Mouse (Mus musculus): ENCODE results near the gene Atp2a1.

Atp2a1 gene

GRCm38 (mm10) chr7:126472713-126473112, 9.8 kb upstream of the Atp2a1 start:
- DNase-seq (ENCODE audit: low spot score in 2 of 2): no peak

DNA sequence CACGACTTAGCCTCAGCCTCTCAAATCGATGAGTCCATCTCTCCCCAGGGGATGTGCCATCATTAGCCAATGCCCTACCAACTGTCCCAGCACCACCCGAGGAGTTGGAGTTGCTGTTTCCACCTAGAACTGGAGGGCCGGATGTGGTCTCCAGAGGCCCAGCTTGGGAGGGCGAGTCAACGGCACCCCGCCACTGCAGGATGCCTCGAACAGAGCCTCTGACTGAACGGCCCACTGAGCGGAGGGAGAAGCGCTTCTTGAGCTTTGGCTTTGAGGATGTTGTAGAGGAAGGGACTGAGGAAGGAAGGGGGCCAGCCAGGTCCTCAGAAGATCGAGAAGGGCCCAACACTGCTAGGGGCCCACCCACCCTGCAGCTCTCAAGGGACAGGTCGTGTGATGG, 9.4 kb upstream of the Atp2a1 start:
- no peak for DNase-seq (ENCODE audit: low spot score in 2 of 2)

GRCm38 (mm10) chr7:126471853-126472252, 8.9 kb upstream of the Atp2a1 start:
- no peak for DNase-seq (ENCODE audit: low spot score in 2 of 2)

DNA sequence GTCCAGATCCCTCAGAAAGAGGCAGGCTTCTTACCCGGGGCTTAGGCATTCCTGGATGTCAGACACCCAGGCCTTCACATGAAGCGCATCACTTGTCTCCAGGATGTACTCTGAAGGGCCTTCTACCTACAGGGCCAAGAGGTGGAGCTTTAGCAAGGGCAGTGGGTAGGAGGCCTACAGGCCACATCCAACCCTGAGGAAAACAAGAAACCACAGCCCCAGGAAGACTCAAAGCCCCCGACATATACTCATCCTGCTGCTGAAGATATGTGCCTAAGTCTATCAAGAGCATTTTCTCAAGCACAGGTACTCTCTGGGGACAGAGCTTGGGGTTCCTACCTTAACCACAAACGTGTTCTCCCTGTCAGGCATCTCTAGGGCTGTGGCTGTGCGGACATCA, 8.5 kb upstream of the Atp2a1 start:
- no peak for DNase-seq (ENCODE audit: low spot score in 2 of 2)

- DNase-seq (ENCODE audit: low spot score in 2 of 2): no peak
Measured at GRCm38 (mm10) chr7:126470077-126470476, 7.2 kb upstream of the Atp2a1 start.

DNA sequence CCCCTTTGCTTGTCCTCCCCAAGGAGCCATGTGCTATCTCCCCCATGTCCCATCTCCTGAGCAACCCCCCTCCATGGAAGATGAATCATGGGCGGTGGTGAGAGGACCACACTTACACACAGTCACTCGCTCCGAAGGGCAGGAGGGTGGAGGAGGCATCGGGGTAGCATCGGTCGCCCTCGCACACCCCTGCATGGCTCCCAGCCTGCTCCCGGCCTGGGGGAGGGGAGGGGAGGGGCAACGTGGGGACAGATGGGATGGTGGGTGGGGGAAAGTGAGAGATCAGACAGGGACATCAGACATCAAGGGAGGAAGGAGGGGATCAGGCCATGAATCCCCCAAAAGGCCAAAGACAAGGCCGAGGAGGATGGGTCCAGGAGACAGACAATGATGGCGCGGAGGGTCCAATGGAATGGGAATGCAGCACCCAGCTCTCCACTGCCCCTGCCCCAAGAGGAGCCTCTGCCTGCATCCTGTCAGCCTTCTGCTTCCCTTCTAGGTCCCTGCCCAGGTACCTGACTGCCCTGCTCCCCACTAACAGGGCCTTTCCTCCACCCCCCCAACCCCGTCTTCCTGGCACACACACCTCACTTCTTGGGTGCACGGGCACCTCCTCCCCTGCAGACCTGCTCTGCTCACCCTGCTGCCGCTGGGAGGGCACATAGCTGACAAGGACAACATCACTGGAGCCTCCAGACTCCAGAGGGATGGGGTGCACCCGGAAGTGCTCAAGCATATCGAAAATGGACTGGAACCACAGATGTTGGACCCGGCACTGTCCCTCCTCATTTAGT, 5.1 kb upstream of the Atp2a1 start:
- no peak for DNase-seq (ENCODE audit: low spot score in 2 of 2)

GRCm38 (mm10) chr7:126467271-126467670, 4.4 kb upstream of the Atp2a1 start:
- no peak for DNase-seq (ENCODE audit: low spot score in 2 of 2)

DNA sequence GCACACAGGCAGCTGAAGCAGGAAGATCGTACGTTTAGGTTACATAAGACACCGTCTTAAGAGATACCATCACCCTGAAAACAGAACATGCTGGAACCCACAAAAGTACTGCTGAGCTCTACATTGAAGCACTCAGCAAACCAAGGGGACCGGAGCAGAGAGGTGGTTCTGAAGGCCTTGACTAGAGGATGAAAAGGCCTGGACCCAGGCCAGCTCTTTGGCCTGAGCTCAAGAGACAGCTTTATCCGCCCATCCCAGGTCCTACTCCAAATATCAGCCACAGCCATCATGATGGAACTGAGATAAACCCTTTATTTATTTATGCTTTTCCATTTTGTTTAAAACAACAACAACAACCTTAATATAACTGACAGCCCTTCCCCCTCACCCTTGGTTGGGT, 3.8 kb upstream of the Atp2a1 start:
- DNase-seq (ENCODE audit: low spot score in 2 of 2): no peak

DNA sequence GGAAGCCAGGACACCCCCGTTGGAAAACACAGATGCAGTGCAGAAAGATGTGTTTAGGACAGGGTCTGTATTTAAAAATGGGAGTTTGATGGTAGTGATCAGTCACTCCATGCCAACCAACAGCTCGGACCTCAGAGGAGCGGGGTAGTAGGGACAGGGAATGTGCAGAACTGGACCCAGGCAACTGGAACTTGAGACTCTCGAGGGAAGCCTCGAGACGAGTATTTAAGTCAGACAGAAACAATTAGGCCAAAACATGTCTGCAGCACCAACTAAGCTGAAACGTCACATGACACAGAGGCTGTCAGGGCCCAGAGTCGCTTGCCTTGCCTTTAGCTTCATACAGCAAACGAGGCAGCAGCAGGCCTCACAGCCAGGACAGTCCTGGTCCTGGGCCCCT, 3.2 kb upstream of the Atp2a1 start:
- DNase-seq (ENCODE audit: low spot score in 2 of 2): no peak

DNA sequence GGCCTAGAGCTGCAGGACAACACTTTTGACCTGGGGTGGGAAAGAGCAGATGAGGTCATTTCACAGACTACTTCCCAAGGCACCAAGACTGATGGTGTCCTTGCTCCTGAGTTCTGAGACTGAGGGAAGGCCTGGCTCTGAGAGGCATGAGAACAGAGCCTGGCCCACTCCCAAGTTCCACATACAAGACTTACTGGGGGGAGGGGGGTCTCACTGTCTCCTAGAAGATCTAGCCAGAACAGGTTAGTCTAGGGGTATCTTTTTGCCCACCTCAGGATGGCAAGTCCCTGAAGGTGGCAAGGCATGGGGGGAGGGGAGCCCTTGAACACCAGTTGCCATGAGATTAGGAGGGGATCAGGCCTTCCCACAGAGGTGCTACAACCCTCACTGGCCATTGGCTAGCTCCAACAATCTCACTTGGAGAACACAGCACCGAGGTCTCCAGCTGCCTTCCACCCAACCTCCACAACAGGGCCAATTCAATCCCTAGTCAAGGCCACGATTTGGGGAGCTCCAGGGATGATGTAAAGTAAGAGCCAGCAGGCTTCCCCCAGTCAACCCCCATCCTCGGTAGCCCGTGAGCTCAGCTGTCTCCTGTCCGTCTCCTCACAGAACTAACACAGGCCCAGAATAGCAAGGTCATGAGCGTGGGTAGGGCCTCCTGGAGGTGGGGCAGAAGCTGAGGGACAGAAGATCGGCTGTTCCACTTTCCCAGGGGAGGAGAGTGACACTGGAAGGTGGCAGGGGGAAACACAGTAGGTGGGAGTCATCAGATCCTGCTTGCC, 2.5 kb upstream of the Atp2a1 start:
- DNase-seq (ENCODE audit: low spot score in 2 of 2): no peak

DNA sequence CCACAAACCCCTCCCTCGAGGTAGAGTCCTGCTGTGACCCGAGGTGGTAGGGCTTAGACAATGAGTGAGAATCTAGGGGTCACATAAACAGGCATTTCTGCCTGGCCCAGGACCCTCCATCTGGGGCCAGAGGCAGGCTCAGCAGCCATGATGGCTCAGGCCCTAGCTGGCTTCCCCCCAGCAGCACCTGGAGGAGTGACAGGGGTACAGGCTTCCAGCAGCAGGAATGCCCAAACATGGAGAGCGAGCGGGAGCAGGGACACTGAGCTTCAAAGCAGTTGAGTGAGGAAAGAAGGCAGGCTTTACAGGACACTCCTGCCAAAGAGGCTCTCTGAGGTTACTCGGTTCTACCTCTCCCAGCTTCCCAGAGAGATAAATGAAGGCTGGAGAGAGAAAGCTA, 1.9 kb upstream of the Atp2a1 start:
- DNase-seq (ENCODE audit: low spot score in 2 of 2): no peak

DNA sequence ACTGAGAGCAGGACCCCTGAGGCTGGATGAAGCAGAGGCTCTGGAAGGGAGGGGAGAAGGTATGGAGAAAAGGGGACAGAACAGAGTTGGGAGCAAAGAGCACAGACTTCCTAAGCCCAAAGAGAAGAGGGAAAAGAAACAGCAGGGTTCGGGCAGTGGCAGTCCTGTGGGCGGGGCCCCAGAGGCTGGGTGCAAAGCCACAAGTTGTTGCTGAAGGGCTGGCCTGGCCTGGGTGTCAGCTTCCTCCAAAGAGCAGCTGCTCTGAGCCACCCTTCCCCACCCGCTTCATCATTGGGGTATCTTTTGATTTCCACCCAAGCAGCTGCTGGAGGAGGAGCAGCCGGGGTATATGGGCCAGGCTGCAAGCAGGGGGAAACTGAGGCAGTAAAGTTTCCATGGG, 1.2 kb upstream of the Atp2a1 start:
- DNase-seq (ENCODE audit: low spot score in 2 of 2): no peak

- DNase-seq (ENCODE audit: low spot score in 2 of 2): no peak
Measured at GRCm38 (mm10) chr7:126463547-126463946, 639 bp upstream of the Atp2a1 start.

- DNase-seq (ENCODE audit: low spot score in 2 of 2): no peak
Measured at GRCm38 (mm10) chr7:126461626-126462025, 1.3 kb downstream of the Atp2a1 start.

DNA sequence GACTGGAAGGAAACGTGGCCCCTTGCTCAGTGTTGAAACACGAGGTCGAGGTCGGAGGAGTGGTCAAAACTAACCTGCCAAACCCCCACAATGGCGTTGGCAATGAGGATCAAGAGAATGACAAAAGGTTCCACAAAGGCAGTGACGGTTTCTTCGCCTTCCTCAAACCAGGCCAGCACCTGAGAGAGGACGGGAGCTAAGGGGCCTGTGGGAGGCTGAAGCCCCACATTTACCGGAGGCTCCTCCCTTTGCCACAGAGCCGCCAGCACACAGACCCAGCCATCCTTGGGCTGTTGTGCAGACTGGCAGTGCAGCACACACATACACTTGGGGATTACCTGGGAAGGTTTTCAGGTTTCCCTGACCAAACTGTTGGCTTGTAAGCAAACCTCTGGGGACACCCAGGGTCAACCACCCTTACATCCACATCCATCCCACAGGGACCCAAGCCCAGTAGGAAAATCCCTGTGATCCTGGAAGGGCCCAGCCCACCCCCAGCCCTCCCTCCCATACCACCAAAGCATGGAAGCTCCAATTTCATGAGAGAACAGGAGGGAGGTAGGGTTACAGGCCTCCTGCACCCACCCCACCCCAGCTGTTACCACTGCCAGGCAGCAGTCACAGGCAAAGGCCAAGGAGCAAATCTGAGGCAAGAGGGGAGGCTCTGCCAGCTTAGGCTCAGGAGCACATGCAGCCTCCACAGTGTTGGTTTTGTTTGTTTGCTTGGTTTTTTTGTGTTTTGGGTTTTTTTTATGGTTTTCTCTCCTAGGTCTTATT, 2.1 kb downstream of the Atp2a1 start:
- no peak for DNase-seq (ENCODE audit: low spot score in 2 of 2)

GRCm38 (mm10) chr7:126458844-126459618, 3.9 kb downstream of the Atp2a1 start:
- DNase-seq (ENCODE audit: low spot score in 2 of 2): no peak

DNA sequence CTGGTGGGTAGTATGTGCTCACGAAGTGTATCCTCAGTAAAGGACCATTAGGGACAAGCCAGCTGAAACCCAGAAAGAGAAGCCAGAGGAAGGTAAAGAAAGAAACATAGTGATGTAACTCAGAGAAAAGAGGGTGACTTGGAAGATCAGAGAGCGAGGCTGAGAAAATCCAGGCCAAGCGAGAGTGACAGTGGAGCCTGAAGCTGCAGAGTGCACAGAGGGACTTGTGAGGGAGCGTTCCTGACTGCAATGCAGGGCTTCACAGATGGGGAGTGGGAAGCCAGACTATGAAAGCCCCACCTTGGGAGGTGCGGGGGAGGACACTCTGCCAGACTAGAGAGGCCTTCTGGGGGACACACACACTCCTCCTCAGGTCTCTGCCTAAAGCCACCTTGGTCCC, 4.7 kb downstream of the Atp2a1 start:
- no peak for DNase-seq (ENCODE audit: low spot score in 2 of 2)

GRCm38 (mm10) chr7:126456382-126457266, 6.3 kb downstream of the Atp2a1 start:
- no peak for DNase-seq (ENCODE audit: low spot score in 2 of 2)

- no peak for DNase-seq (ENCODE audit: low spot score in 2 of 2)
Measured at GRCm38 (mm10) chr7:126455242-126455641, 7.7 kb downstream of the Atp2a1 start.

DNA sequence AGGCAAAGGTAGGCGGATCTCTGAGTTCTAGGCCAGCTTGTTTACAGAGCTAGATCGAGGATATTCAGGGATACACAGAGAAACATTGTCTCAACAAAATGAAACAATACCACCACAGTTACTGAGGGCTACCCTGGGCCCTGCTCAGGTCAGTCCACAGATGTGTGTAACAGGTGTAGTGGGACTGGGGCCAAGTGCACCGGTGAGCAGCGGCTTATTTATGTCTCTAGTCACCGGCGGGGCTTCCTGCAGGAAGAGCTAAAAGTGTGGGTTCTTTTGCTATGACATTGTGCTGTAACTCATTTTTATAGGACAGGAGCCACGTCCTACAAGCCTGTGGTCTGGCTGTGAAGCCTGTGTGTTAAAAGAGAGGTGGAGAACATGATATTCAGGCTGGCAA, 9.0 kb downstream of the Atp2a1 start:
- no peak for DNase-seq (ENCODE audit: low spot score in 2 of 2)

GRCm38 (mm10) chr7:126452244-126452643, 10.7 kb downstream of the Atp2a1 start:
- no peak for DNase-seq (ENCODE audit: low spot score in 2 of 2)

Measured in right cerebral cortex, postnatal 36 days (tissue).